Mouse (Mus musculus): Measurements from ENCODE around the gene Synpr.

Synpr gene

DNA sequence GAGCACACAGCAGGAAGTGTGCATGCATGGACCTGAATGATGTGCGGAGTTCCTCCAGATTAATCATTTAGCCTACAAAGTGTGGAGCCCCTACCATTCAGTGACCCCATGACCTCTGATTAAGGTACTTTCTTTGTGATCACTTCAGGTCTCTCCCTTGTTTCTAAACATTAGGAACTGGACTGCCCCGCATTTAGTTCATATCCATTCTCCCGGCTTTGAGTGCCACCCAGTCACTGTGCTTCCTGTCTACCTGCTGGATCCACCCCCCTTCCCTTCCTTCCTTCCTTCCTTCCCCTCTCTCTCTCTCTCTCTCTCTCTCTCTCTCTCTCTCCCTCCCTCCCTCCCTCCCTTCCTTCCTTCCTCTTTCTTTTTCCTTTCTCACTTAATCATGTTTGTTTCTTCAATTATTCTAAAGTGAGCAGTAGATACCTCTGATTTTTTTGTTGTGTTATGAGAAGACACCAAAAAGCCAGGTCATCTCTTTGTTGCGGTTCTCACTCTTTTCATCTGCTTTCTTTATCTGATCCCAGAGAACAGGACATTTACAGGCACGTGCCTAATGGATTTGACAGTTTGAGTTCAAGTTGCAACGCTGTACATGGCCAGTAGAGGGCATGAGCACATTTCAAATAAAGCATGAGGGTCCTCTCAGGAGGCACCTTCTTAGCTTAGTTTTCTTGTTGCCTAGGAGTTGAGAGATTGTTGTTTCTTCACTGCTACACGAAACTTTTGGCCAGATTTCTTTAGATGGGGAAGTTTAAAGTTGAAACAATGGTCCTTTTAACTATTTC, 71.2 kb downstream of the Synpr start:
- in situ Hi-C loops (cut with MboI, MseI): loop anchor here (5.0 to 10.0 kb wide), 2 partner anchors 562 to 1319 kb away; no protein-coding TSS in a partner anchor

DNA sequence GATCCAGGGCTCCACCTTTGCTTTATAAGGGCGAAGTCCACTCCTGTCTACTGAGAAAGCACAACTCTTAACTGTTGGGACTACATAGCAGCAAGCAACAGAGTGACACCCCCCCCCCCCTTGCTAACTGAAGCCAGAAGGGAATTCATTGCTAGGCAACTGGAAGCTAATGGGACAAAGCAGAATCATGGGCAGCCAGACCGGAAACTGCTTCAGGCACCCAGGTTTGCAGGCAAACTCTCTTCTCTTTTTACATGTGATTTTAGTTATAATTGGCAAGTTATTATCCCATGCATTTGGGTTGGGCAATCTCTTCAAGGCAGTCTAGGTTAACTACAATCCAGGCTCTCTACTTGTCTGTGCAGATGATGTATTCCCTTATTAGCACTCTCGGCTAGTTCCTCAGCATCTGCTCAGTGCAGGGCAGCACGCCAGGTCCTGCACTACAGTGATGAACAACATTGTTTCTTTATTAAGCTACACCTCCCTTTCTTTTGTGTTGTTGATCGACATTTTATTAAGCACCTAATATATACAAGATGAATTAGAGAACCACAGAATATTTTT, 72.6 kb downstream of the Synpr start:
- in situ Hi-C loops (cut with MboI, MseI): loop anchor here (5.0 to 10.0 kb wide), 2 partner anchors 560 to 1318 kb away; no protein-coding TSS in a partner anchor

DNA sequence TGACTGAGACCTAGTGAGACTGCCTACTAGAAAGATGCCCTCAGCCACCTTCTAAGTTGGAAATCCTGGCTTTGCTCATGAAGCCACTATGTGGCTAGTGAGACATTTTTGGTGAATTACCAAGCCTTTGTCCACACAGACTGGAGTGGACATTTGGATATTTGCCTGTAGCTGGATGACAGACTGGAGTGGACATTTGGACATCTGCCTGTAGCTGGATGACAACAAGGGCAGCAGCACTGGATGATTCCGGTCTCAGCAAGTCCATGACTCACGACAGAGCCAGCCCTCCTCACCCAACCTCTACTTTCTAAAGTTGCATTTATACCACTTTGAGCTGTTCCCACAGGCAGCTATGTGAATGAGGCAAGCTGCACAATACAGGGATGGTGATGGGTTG, 73.5 kb downstream of the Synpr start:
- in situ Hi-C loops (cut with MboI, MseI): loop anchor here (5.0 to 10.0 kb wide), 2 partner anchors 559 to 1317 kb away; no protein-coding TSS in a partner anchor

DNA sequence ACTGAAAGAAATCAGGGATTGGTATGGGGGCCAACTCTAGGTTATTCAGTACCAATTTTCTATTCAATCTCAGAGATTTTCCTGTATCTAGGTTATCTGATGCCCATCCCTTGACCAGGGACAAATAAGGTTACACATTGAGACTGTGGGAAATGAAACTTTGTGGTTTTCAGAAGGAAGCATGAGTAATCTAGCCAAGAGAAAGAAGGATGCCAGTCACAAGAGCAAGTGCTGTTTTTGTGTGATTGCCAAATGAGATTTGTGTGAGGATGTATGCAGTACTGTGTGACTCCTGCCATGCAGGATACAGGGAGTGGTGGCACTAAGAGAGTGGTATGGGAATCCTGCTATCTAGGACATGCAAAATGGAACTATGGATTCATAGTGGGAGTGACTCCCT, 76.6 kb downstream of the Synpr start:
- in situ Hi-C loops (cut with MboI, MseI): loop anchor here (10.0 kb wide), 1 partner anchor 1146 kb away; no protein-coding TSS in a partner anchor

DNA sequence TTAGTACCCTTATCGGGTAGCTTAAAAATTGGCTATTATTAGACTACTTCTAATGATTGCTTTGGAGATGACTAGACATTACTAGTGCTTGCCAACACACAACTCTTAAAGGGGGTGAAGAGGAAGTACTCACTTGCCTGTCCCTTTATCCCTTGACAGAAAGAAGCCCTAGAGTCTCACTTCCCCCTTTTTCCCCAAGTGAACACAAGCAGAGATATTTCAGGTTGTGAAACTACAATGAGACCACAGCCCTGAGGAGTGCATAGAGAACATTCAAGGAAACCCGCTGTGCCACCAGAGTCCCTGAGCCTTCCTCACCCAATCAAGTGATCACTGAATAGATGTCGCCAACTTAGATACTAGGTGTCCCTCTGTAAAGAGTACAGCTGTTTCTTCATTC, 77.1 kb downstream of the Synpr start:
- in situ Hi-C loops (cut with MboI, MseI): loop anchor here (10.0 kb wide), 1 partner anchor 1147 kb away; no protein-coding TSS in a partner anchor

DNA sequence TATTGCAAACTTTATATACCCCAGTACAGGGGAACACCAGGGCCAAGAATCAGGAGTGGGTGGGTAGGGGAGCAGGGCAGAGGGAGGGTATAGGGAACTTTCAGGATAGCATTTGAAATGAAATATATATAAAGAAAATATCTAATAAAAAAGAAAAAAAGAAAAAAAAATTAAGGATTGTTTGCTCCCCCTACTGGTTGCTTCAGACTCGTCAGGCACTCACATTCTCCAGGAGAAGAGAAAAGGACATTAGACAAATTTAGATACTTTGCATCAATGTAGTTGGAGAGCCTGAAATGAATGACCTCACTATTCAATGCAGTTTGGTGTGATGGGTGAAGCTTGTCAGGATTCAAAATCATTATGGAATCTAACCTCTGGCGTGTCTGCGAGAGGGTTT, 83.7 kb downstream of the Synpr start:
- in situ Hi-C loops (cut with MboI, MseI): loop anchor here (10.0 kb wide), 1 partner anchor 1154 kb away; no protein-coding TSS in a partner anchor

DNA sequence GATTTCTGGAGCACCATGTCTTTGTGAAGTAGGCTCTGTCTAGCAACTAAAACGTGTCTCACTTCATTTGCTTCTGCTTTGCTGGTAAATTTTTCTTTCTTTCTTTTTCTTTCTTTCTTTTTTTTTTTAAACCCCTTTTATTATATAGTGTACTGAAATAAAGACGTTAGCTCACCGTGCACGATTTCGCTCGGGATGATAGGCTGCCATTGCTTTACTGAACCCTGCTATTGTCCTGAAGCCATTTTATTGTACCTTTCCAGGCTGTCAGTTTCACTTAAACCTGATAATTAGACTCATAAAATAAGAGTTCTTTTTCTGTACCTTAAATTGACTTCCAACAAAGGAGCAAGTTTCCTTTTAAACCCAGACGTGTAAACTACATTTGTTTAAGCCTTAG, 104.5 kb downstream of the Synpr start:
- in situ Hi-C loops (cut with MboI, MseI): no loop called here

DNA sequence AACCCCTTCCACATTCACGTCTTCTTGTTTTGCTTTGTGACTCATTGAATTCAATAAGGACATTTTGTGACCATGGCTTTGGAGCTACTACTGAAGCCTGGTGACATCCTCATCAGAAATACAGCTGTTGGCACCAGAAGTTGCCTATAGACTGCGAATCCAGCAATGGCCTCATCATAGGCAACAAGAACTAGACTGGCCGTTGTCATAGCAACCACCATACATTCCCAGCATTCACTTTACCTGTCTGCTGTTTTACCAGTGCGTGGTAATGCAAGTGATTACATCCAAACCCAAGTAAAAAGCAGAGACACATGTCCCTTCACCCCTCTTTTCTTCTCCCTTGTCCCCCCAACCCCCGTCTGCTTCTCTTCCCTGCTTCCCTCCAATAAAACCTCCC, 105.4 kb downstream of the Synpr start:
- in situ Hi-C loops (cut with MboI, MseI): no loop called here

DNA sequence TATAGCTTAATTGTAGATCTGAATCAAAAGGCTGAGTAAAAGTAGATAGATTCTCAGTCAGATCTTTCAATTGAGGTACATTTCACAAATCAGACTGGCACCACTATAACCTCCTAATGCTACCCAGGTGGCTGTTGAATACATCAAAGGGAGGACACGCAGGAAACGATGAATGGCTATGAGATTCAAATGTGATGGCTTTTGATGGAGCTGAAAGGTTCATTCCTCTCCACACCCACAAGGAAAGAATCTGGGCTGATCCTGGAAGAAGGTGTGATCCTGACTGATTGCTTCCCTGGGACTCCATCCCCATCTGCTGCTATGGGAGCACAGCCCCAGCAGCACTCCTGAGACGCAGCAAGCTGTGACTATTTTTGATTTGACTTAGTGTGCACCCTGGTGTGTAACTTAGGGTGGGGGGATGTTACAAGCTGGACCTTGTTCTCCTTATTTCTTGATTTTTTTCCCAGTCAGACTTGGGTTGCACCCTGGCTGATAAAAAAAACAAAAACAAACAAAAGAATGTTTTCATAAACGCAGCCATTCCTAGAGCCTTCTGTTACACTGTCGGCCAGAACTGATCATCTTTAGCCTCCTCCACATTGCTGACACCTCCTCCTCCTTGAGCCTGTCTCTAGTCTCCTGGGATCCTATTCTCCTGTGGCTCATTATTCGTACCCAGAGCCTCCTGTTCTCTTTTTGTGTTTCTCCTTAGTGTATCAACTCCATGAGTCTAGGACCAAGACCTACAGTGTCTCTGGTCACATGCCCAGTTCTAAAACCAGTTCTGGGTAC, 114.8 kb downstream of the Synpr start:
- in situ Hi-C loops (cut with MboI, MseI): no loop called here

DNA sequence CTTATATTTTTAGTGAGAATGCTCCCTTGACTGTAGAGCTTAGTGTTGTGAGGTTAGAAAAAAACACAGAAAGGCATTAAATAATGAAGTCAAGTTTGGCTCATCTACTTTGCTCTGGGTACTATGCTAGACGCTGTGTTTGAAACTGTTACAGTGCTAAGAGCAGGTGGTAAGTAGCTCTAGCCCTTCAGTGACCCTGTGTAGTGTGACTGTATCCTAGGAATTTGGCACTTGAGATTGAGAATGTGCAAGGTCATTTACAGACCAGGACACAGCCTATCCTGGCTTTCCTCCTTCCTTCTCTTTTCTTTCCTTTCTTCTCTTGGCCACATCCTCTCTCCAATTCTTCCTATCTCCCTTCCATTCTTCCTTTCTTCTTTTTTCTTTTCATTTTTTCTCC, 127.1 kb downstream of the Synpr start:
- in situ Hi-C loops (cut with MboI, MseI): no loop called here

DNA sequence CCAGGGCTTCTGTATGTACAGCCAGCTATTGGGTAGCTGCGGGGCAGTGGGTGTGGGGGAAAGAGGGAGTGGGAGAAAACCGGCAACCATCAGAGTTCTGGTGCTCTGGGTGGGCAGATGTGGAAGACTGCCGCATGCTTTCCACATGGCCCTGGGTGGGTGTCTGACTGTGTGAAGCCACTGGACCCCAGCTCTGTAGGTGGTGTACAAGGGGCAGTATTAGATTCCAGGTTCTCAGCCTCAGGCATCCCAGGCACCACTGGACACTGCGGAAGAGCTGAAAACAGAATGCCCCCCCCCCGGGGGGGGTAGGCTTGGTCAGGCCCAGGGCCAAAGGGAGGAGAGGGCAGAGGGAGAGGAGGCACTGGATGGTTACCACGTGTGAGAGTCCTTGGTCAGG, 156.1 kb downstream of the Synpr start:
- in situ Hi-C loops (cut with MboI, MseI): no loop called here

DNA sequence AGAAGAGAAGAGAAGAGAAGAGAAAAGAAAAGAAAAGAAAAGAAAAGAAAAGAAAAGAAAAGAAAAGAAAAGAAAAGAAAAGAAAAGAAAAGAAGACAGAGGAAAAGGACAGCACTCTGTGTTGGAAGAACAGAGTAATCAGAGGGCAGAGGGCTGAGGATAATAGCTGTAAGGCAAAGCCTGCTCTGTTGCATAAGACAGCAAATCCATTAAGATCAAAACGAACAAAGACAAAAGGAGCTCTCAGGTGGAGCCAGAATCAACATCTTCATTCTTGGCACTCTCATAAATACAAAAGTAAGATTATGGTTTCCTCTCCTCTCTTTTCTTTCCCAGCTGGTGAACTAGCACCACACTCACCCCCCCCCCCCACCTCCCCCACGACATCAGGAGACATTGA, 160.3 kb downstream of the Synpr start:
- in situ Hi-C loops (cut with MboI, MseI): no loop called here

DNA sequence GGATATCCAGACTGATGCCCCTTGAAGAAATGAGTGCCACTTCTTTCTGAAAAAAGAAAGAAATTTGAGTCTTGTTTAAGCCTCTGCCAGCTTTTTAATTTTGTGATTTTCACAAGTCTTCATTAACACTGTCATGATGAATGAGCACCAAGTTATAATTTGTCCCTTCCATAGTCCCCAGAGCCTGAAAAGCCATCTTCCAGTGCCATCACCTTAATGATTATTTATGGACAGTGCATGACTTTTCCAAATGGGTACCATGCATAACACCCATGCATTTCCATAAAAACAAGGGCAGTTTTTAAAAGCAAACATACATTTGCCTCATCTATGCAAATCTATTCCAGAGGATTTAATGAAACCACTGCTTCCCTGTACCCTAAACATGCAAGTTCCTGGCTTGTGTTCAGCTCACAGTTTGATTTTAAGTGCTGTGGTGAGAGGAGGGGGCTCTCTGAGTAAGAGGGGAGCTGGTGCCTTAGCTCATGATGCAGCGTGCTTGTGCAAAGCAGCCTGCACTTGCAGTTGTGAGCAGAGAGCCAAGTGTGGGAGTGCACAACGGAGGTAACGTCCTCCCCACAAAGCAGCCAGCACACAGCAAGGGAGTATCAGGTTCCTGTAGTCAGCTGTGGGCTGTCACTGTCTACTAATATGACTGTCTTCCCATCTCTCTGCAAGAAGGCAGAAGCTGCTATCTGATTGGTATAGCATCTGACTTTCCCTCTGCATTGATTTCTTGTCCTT, 169.1 kb downstream of the Synpr start:
- in situ Hi-C loops (cut with MboI, MseI): no loop called here

DNA sequence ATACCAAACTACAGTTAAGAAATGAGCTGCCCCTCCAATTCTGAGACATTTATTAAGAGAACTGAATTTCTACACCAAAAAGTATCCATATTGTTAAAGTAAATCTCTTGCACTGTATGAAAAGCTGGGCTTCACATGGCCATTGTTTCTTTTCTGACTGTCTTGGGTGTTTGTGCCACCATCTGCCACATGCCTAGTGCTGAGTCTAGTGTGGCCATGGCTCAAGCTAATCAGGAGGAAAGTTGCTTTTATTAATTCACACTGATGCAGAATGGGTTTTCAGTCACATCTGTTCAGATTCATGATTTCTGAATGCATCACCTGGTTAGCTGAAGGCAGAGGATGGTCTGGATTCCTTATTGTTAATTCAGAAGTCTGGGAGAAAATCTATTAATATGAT, 170.4 kb downstream of the Synpr start:
- in situ Hi-C loops (cut with MboI, MseI): no loop called here

DNA sequence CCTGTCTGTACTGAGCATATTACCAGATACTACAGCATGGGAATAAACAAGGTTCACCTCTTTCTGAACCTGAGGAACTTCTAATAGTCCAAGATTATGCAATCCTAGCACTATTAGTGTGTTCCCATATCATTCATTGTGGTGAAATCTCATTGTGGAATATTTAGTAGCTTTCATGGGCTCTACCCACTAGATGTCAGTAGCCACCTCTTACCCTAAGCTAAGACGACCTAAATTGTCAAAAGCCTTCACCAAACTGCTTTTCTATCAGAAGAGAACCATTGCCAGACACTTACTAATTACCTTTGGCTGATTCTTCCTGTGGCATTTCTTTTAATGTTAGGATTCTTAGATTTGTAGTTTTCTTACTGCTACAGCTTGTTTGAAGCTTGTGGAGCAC, 174.8 kb downstream of the Synpr start:
- in situ Hi-C loops (cut with MboI, MseI): no loop called here

DNA sequence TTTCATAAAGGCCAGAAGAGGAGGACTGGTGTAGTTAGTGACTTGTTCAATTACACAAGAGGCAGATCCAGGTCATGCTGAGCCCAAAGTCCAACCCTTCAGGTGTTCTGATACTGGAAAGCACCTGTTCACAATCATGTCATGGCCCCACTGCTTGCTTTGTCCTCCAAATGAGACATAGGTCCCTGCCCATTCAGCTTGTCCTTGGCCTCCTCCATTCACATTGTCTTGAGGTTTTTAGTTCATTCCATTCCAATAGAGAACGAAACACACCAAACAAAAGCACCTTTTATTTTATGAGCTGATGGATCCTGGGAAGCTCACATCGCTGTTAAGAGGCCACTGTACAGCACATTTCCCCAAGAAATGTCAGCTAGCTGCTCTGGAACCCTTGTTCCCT, 184.6 kb downstream of the Synpr start:
- in situ Hi-C loops (cut with MboI, MseI): no loop called here

DNA sequence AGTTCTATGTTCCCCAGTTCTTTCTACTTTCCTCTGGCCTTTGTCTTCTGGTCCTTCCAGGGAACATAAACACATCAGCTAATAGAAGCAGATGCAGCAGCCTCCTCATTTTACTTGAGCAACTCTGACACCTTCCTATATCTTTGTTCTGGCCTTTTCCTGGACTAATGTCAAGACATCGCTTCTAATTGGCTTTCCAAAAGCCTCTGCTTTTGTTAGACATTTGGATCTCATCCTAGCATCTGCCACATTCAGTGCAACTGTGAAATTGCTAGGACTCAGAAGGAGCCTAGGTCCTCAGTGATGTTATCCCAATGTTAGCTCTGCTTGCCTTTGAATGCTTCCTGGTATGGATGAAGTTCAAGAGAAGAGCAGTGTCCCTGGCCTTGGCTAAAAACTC, 193.2 kb downstream of the Synpr start:
- in situ Hi-C loops (cut with MboI, MseI): no loop called here

DNA sequence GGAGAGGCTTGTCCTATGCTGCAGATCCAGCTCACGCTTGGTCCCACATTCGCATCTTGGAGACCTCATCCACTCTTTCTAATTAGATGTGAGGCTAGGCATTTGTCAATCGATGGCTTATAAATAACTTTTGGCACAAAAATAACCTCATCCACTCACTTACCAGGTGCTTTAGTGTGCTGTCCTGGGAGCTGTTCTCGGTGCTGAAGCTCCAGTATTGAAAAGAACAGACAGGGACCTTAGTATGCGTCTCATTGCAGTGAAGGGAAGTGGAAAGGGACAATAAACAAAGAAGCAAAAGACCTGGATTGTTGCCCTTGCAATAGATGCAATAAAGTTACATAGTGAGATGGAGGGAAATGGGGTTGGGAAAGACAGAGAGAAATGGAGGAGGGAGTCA, 220.8 kb downstream of the Synpr start:
- in situ Hi-C loops (cut with MboI, MseI): no loop called here

DNA sequence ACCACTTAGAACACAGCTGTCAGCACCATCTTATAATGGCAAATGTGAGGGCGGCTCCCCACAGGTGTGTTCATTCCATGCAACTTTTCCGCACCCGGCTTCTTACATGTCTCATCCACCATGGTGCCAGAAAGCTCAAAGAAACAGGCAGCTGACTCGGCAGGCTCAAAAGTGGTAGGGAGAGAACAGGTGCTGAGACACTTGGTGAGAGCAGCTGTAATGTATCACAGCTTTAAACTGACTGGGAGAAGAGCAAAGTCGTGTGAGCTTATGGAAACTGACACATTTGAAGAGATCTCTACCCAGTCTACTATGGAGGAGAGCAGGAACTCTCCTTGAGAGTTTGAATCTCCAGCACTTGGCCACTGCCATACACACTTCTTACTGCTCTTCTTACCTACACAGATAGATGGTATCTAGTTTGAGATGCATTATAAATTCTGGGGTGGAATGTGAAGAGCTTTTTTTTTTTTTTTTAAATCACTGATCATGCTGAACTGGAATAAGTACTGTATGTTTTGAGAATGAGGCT, 234.1 kb downstream of the Synpr start:
- in situ Hi-C loops (cut with MboI, MseI): no loop called here

DNA sequence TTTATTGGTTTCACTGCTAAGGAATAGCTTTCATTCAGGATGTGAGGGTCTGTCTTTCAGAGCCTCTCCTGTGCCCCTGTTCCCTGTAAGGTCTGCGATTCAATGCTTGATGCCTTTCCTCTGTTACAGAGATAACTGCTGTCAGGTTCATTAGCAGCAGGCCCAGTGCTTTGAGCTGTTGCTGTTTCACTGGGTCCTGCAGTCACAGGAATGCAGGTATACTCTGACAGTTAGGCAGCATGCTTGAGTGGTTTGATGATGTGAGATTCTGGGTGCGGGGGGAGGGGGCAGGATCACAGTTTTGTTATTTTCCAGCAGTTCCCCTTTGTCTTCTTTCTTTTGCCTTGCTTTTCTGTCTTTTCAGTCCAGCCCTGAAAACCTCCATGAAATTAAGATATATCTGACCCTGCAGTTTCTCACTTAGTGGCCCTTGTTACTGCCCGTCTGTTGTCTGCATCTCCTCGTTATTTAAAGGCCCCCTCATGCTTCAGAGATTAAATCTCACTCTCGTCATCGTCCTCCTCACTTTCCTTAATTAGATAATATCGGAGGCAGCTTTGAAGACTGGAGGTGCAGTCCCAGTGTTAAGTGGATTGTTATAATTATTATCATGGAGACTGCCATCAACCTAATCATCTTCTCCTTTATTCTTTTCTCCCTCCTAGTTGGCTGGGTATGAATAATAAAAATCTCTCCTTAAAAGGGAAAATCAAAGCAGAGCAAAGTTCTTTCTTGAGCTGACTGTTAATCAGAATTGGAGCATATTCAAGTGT, 234.8 kb downstream of the Synpr start:
- in situ Hi-C loops (cut with MboI, MseI): no loop called here

DNA sequence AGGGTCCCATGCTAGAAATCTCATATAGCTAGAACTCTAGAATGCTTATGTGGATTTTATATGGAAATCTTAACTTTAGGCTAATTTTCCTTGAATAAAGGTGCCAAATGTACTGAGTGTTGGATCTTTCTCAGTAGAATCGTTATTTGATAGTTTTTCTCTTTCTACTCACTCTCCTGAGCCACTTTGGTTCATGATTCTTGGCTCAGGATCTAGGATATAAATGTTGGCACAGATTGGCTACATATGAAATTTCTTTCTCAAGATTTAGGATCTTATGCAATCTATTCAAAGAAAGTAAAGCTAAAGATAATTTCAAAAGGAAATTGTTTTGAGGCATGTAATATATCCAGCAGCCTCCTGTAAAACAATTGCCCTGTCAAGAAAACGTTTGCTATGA, 263.2 kb downstream of the Synpr start:
- in situ Hi-C loops (cut with MboI, MseI): no loop called here

Data from T-helper 1 cell (primary cell).